Mouse (Mus musculus) bone marrow, adult 2 months (tissue): ENCODE data around the gene Tmem115. TPM values are rescaled to one million over a fixed set of nuclear protein-coding genes. Genes with fewer than 3 reads are reported as not detected.

Source experiments
- H3K27ac ChIP-seq: fragments of 200-500 bp; 2 replicates; pipeline ENCODE4 v1.5.1; 2012; ENCODE audit warnings: low read depth, mild to moderate bottlenecking, control low read depth, inconsistent platforms, low read length; ENCODE audit not compliant: control insufficient read depth, poor library complexity, insufficient read depth
- H3K4me1 ChIP-seq: fragments of 200-500 bp; 2 replicates; pipeline ENCODE4 v1.6.1; 2011; ENCODE audit warnings: low read length; ENCODE audit not compliant: control insufficient read depth, insufficient read depth
- H3K4me3 ChIP-seq: fragments of 200-500 bp; replicated peaks from 2 replicates; pipeline ENCODE3; 2011; ENCODE audit warnings: mild to moderate bottlenecking, low read depth, low read length, control low read depth; ENCODE audit not compliant: control insufficient read depth
- CTCF ChIP-seq: fragments of 200-500 bp; IDR thresholded peaks from 2 replicates; pipeline ENCODE4 v1.5.1; 2011; ENCODE audit warnings: low read length, control low read depth; ENCODE audit not compliant: control insufficient read depth, insufficient read depth
- POLR2A ChIP-seq: fragments of 200-500 bp; IDR thresholded peaks from 2 replicates; pipeline ENCODE4 v1.6.1; 2011; ENCODE audit warnings: low read depth, mild to moderate bottlenecking, control low read depth, low read length, borderline replicate concordance; ENCODE audit not compliant: control insufficient read depth
- whole genome bisulfite sequencing: fragments of 180-500 bp; shearing (Covaris S2); methylation state at CpG from one replicate; pipeline ENCODE4 v1.1.7; 2018; 5-methylcytosine and 5-hydroxymethylcytosine counted together
- polyA plus RNA-seq: library from polyadenylated mRNA; stranded (reverse); fragments of >200 nt; gene quantifications from 2 replicates; pipeline ENCODE4 v1.2.4, GENCODE M21; 2011; ENCODE audit warnings: low replicate concordance; ENCODE audit not compliant: missing spikeins, insufficient read depth, insufficient read length

Gene Tmem115
- polyA plus RNA-seq, 1 experiment: 6.6 TPM

- Histone ChIP-seq H3K27ac (peak overlapping the region; percentile 76), H3K4me3 (peak overlapping the region; percentile 94), H3K4me1 (peaks cover 3% of the 10 kb centered on the region)
- under 1% methylated on average over 40 of the region's 40 CpGs for whole genome bisulfite sequencing
- TF ChIP-seq POLR2A (no peak), CTCF (no peak)
Observed at GRCm38 (mm10) chr9:107534408-107535202, 860 bp downstream of the Tmem115 start.

- TF ChIP-seq CTCF (no peak), POLR2A (no peak)
- Histone ChIP-seq H3K4me1 (peaks cover 3% of the 10 kb centered on the region), H3K27ac (no peak overlapping the region), H3K4me3 (no peak overlapping the region)
- 93% methylated on average over 7 of the region's 7 CpGs for WGBS
Observed at GRCm38 (mm10) chr9:107538231-107538630, 4.5 kb downstream of the Tmem115 start.

- 82% methylated on average over 3 of the region's 3 CpGs for WGBS
- no peak for TF ChIP-seq CTCF
- TF ChIP-seq POLR2A: no peak
- Histone ChIP-seq H3K4me3 (no peak overlapping the region), H3K27ac (no peak overlapping the region), H3K4me1 (peaks cover 2% of the 10 kb centered on the region)
Observed at GRCm38 (mm10) chr9:107538711-107539110, 5.0 kb downstream of the Tmem115 start.

- 0 out of 2 replicates have a peak, but pooled peaks have one; percentile 5 for TF ChIP-seq POLR2A
- TF ChIP-seq CTCF: no peak
- peaks cover 2% of the 10 kb centered on the region for H3K4me1 ChIP-seq
- 94% methylated on average over 8 of the region's 8 CpGs for WGBS
Observed at GRCm38 (mm10) chr9:107539940-107540339, 6.2 kb downstream of the Tmem115 start.

GRCm38 (mm10) chr9:107540420-107540819, 6.7 kb downstream of the Tmem115 start:
- peaks cover 2% of the 10 kb centered on the region for H3K4me1 ChIP-seq
- H3K27ac ChIP-seq: no peak overlapping the region
- WGBS: 70% methylated on average over 4 of the region's 4 CpGs
- no peak overlapping the region for H3K4me3 ChIP-seq
- TF ChIP-seq CTCF: no peak
- TF ChIP-seq POLR2A: no peak

More at GRCm38 (mm10) chr9:107539940-107540339, 6.2 kb downstream of the Tmem115 start:
- Histone ChIP-seq H3K27ac (no peak overlapping the region; the same call in 1 of the 2 replicates), H3K4me3 (no peak overlapping the region)

DNA sequence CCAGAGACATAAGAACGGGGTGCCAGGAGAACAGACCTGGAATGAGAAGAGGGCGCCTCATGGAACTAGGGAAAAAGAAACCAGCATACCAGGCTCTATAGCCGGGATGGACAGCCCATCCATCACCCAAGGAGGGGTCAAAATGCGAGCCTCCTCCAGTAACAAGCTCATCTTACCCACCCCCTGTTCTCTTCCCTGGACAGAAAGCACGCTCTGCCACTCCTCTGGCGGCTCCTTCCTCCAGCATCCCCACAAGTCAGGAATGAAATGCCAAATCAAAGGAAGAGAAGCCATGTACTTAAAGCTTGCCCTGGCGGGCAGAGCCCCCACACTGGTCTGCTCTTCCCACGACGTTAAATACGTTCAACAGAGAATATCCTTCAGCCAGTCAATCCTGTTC, 7.3 kb downstream of the Tmem115 start:
- TF ChIP-seq POLR2A (no peak), CTCF (no peak)
- Histone ChIP-seq H3K27ac (no peak overlapping the region), H3K4me3 (no peak overlapping the region), H3K4me1 (no peaks in the 10 kb centered on the region; the same call in 1 of the 2 replicates)
- 61% methylated on average over 10 of the region's 10 CpGs for WGBS

DNA sequence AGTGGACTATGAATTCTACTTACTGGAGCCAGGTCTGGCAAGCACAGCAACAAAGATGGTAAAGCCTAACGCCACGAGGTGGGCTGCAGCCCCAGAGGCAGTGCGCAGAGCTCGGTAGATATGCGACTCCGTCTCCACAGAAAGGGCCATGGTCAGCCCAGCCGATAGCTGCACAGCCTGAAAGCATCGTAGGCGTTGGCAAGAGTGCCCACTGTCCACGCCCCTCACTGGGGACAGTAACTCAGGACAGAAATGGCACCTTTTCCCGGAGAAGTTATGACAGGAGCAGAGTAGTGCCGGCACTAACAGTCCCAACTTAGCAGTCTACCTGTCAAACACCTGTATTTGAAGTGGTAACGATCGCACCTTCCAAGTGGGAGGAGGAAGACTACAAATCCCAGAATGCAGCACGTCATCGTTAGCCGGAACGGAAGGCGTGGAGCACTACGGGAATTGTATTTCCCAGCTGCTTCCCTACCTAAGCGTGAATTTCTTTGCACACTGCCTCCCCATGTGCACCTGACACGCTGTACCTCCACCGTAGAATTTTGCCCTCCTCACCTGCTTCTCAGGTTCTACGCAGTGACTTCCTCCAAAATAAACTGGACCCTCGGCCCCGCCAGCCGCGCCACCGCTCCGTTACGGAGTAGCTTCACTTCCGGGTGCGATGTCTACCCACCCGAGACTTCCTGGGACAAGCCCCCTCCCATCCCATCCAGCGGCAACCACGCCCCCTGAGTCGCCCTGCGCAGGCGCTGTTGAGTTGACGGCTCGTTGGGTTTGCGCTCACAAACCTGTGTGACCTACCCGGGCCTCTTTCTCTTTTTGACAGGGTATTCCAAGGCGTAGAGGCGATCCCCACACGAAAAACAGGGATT, 8.0 kb downstream of the Tmem115 start, which contains the start of the genes Cyb561d2 and Nprl2:
Gene Cyb561d2 (minus strand): TSS at position 720 of the 878 bp plus-strand sequence.
Gene Nprl2 (plus strand): TSS at position 753 of the 878 bp plus-strand sequence.
- TF ChIP-seq POLR2A (peak; percentile 58; the same call in 1 of the 2 replicates), CTCF (peak; percentile 17; the same call in 1 of the 2 replicates)
- peak within 1 kb of the TSS; percentile 35 for H3K27ac ChIP-seq
- peak within 1 kb of the TSS; percentile 87 for H3K4me3 ChIP-seq
- WGBS: under 1% methylated on average over 46 of the region's 46 CpGs
- H3K4me1 ChIP-seq: peaks cover under 1% of the 10 kb centered on the region; the same call in 1 of the 2 replicates

DNA sequence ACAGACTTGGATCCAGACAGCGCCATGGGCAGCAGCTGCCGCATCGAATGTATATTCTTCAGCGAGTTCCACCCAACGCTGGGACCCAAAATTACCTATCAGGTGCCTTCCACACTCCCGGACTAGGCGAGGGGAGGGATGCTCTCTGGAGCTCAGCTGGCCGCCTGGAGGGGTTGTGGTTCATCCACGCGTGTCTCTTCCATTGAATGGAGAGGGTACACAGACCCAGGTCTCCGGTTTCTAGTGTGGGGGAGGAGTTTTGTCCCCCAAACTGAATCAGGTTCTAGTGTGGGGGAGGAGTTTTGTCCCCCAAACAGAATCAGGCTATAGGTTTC, 8.6 kb downstream of the Tmem115 start:
- peak overlapping the region; percentile 7; the same call in 1 of the 2 replicates for H3K27ac ChIP-seq
- 0% methylated on average over 11 of the region's 11 CpGs for WGBS
- TF ChIP-seq CTCF: no peak
- TF ChIP-seq POLR2A: no peak
- H3K4me3 ChIP-seq: peak overlapping the region; percentile 87
- peaks cover 3% of the 10 kb centered on the region; the same call in 1 of the 2 replicates for H3K4me1 ChIP-seq
